Mouse (Mus musculus) forebrain, postnatal 0 days (tissue): ENCODE measurements around the gene Zfp819. TPM values are rescaled to one million over a fixed set of nuclear protein-coding genes. Genes with fewer than 3 reads are reported as not detected.

Experiments used
- ATAC-seq: fragments of 200-750 bp; cut with Nextera tagmentation; 2 replicates; pipeline ENCODE4 v1.8.0; 2017; ENCODE audit warnings: mild to moderate bottlenecking, moderate library complexity
- DNase-seq: peaks from one replicate; pipeline ENCODE4 v3.0.0-alpha.2; 2015
- H3K27ac ChIP-seq: fragments of 300-500 bp; sonication (generic); 2 replicates; pipeline ENCODE4 v1.5.1; 2014; ENCODE audit warnings: low read depth, mild to moderate bottlenecking, antibody characterized with exemption, low read length, moderate library complexity, mixed read lengths
- H3K27me3 ChIP-seq: fragments of 300-500 bp; sonication (generic); 2 replicates; pipeline ENCODE4 v1.6.1; 2014; ENCODE audit warnings: mild to moderate bottlenecking, low read length, mixed read lengths; ENCODE audit not compliant: insufficient read depth
- H3K36me3 ChIP-seq: fragments of 300-500 bp; sonication (generic); 2 replicates; pipeline ENCODE4 v1.6.1; 2014; ENCODE audit warnings: mild to moderate bottlenecking, moderate library complexity; ENCODE audit not compliant: insufficient read depth
- H3K4me1 ChIP-seq: fragments of 300-500 bp; sonication (generic); 2 replicates; pipeline ENCODE4 v1.6.1; 2014; ENCODE audit warnings: antibody characterized with exemption; ENCODE audit not compliant: insufficient read depth
- H3K4me2 ChIP-seq: fragments of 300-500 bp; sonication (generic); 2 replicates; pipeline ENCODE4 v1.6.1; 2014; ENCODE audit warnings: low read depth, mild to moderate bottlenecking, moderate library complexity
- H3K4me3 ChIP-seq: fragments of 300-500 bp; sonication (generic); 2 replicates; pipeline ENCODE4 v1.5.1; 2014; ENCODE audit warnings: low read depth, low read length, mixed read lengths
- H3K9ac ChIP-seq: fragments of 300-500 bp; sonication (generic); 2 replicates; pipeline ENCODE4 v1.6.1; 2014; ENCODE audit warnings: mild to moderate bottlenecking
- H3K9me3 ChIP-seq: fragments of 300-500 bp; sonication (generic); 2 replicates; pipeline ENCODE4 v1.6.1; 2016; ENCODE audit warnings: low read length
- CTCF ChIP-seq: sonication (generic); IDR thresholded peaks from 2 replicates; pipeline ENCODE4 v1.5.1; 2016; ENCODE audit warnings: antibody characterized with exemption, control low read depth, low read depth
- WGBS: fragments of 180-500 bp; shearing (Covaris S2); extraction: QIAGEN DNeasy Blood & Tissue Kit; methylation state at CpG from one replicate; pipeline ENCODE4 v1.1.7; 2014; 5-methylcytosine and 5-hydroxymethylcytosine counted together
- polyA plus RNA-seq: library from polyadenylated mRNA; unstranded; fragments of >200 nt; fragmentation: Nextera tagmentation; extraction: Ambion mirVana; gene quantifications from 2 replicates; pipeline ENCODE4 v1.2.1, GENCODE M21; 2015
- total RNA-seq: library from RNA; depleted of rRNA; stranded (reverse); fragments of >200 nt; gene quantifications from 2 replicates; pipeline ENCODE4 v1.2.3, GENCODE M21; 2014

Gene Zfp819
- total and polyA plus RNA-seq, 2 experiments from 2014 or later: 0.23 to 0.33 TPM

GRCm38 (mm10) chr7:43623819-43624218 is 16.9 kb downstream of the Zfp819 start:
- no peak for TF ChIP-seq CTCF
- no peaks in the 10 kb centered on the region for H3K9me3 ChIP-seq
- H3K27ac ChIP-seq: no peak overlapping the region
- H3K4me3 ChIP-seq: no peak overlapping the region
- ATAC-seq: peak; percentile 29; the same call in 1 of the 2 replicates
- H3K27me3 ChIP-seq: no peaks in the 10 kb centered on the region
- no peaks in the 10 kb centered on the region for H3K36me3 ChIP-seq
- H3K9ac ChIP-seq: no peak overlapping the region
- H3K4me2 ChIP-seq: no peak overlapping the region
- no peak for DNase-seq
- H3K4me1 ChIP-seq: no peaks in the 10 kb centered on the region
- 13% methylated on average over 10 of the region's 10 CpGs for WGBS

GRCm38 (mm10) chr7:43625065-43625464 is 18.1 kb downstream of the Zfp819 start:
- H3K9ac ChIP-seq: no peak overlapping the region
- H3K36me3 ChIP-seq: no peaks in the 10 kb centered on the region
- H3K4me1 ChIP-seq: no peaks in the 10 kb centered on the region
- no peak overlapping the region for H3K4me2 ChIP-seq
- TF ChIP-seq CTCF: no peak
- H3K4me3 ChIP-seq: no peak overlapping the region
- no peaks in the 10 kb centered on the region for H3K27me3 ChIP-seq
- no peaks in the 10 kb centered on the region for H3K9me3 ChIP-seq
- ATAC-seq (no peak), DNase-seq (no peak)
- WGBS: 70% methylated on average over 3 of the region's 3 CpGs
- no peak overlapping the region for H3K27ac ChIP-seq

- Histone ChIP-seq H3K9me3 (no peaks in the 10 kb centered on the region), H3K4me1 (no peaks in the 10 kb centered on the region), H3K4me3 (no peak overlapping the region), H3K27ac (no peak overlapping the region), H3K27me3 (no peaks in the 10 kb centered on the region), H3K4me2 (no peak overlapping the region), H3K9ac (no peak overlapping the region), H3K36me3 (no peaks in the 10 kb centered on the region)
- ATAC-seq (no peak), DNase-seq (no peak)
- TF ChIP-seq CTCF: no peak
- 81% methylated on average over 8 of the region's 8 CpGs for WGBS
Measured at GRCm38 (mm10) chr7:43625794-43626422, 18.9 kb downstream of the Zfp819 start.

GRCm38 (mm10) chr7:43633940-43634339 is 27.0 kb downstream of the Zfp819 start:
- Histone ChIP-seq H3K9me3 (no peaks in the 10 kb centered on the region), H3K27ac (no peak overlapping the region), H3K4me2 (no peak overlapping the region), H3K4me3 (no peak overlapping the region), H3K4me1 (no peaks in the 10 kb centered on the region), H3K27me3 (no peaks in the 10 kb centered on the region), H3K36me3 (no peaks in the 10 kb centered on the region), H3K9ac (no peak overlapping the region)
- WGBS: 73% methylated on average over 4 of the region's 4 CpGs
- ATAC-seq (no peak), DNase-seq (no peak)
- no peak for TF ChIP-seq CTCF

- Histone ChIP-seq H3K36me3 (no peaks in the 10 kb centered on the region), H3K9ac (no peak within 1 kb of the TSS), H3K4me3 (no peak within 1 kb of the TSS), H3K4me2 (no peak within 1 kb of the TSS), H3K4me1 (no peaks in the 10 kb centered on the region), H3K27ac (no peak within 1 kb of the TSS), H3K27me3 (no peaks in the 10 kb centered on the region), H3K9me3 (no peaks in the 10 kb centered on the region)
- 80% methylated on average over 6 of the region's 6 CpGs for whole genome bisulfite sequencing
- ATAC-seq: no peak
- TF ChIP-seq CTCF: no peak
- no peak for DNase-seq
Measured at GRCm38 (mm10) chr7:43634500-43634899, 27.5 kb downstream of the Zfp819 start, which contains the start of gene Ceacam18. Gene Ceacam18, plus strand, starts transcription at chr7:43634707.

- no peak for TF ChIP-seq CTCF
- WGBS: 71% methylated on average over 2 of the region's 2 CpGs
Measured at GRCm38 (mm10) chr7:43636194-43636593, 29.2 kb downstream of the Zfp819 start.

GRCm38 (mm10) chr7:43637118-43637517 is 30.1 kb downstream of the Zfp819 start:
- Histone ChIP-seq H3K27me3 (no peaks in the 10 kb centered on the region), H3K4me3 (no peak overlapping the region), H3K36me3 (no peaks in the 10 kb centered on the region), H3K9me3 (no peaks in the 10 kb centered on the region), H3K9ac (no peak overlapping the region), H3K4me2 (no peak overlapping the region), H3K4me1 (no peaks in the 10 kb centered on the region), H3K27ac (no peak overlapping the region)
- ATAC-seq (no peak), DNase-seq (no peak)
- TF ChIP-seq CTCF: no peak
- WGBS: 56% methylated on average over 1 of the region's 1 CpGs

More at GRCm38 (mm10) chr7:43636194-43636593, 29.2 kb downstream of the Zfp819 start:
- Histone ChIP-seq H3K27me3 (no peaks in the 10 kb centered on the region), H3K4me3 (no peak overlapping the region), H3K36me3 (no peaks in the 10 kb centered on the region), H3K4me1 (no peaks in the 10 kb centered on the region), H3K9ac (no peak overlapping the region), H3K9me3 (no peaks in the 10 kb centered on the region), H3K4me2 (no peak overlapping the region), H3K27ac (no peak overlapping the region)
- ATAC-seq (no peak), DNase-seq (no peak)
